Mouse (Mus musculus): ENCODE data around the gene Acvr1b. TPM values are rescaled to one million over a fixed set of nuclear protein-coding genes. Genes with fewer than 3 reads are reported as not detected.

Acvr1b gene
- polyA plus RNA-seq (2015; fragmentation: Nextera tagmentation; extraction: Ambion mirVana): 14.3 and 15.8 TPM in 2 replicates

- peak; percentile 86 for ATAC-seq
- 1% methylated on average over 38 of the region's 87 CpGs for WGBS
- Histone ChIP-seq H3K4me3 (peak within 1 kb of the TSS; percentile 95), H3K27ac (peak within 1 kb of the TSS; percentile 75), H3K36me3 (ENCODE audit: poor library complexity, severe bottlenecking) (no peaks in the 10 kb centered on the region), H3K4me1 (peaks cover 43% of the 10 kb centered on the region), H3K9ac (peak within 1 kb of the TSS; percentile 97), H3K9me3 (replicated peaks) (no peaks in the 10 kb centered on the region), H3K4me2 (peak within 1 kb of the TSS; percentile 89), H3K27me3 (peaks cover 10% of the 10 kb centered on the region)
Observed at GRCm38 (mm10) chr15:101173421-101174211, at the start of gene Acvr1b. TSS of gene Acvr1b (plus strand) at chr15:101174067.

- ATAC-seq: no peak
- Histone ChIP-seq H3K4me1 (peaks cover 9% of the 10 kb centered on the region), H3K9me3 (replicated peaks) (no peaks in the 10 kb centered on the region), H3K27ac (no peak overlapping the region), H3K4me2 (no peak overlapping the region), H3K4me3 (no peak overlapping the region), H3K27me3 (peaks cover 37% of the 10 kb centered on the region), H3K9ac (no peak overlapping the region), H3K36me3 (ENCODE audit: poor library complexity, severe bottlenecking) (no peaks in the 10 kb centered on the region)
- 87% methylated on average over 6 of the region's 6 CpGs for WGBS
Observed at GRCm38 (mm10) chr15:101125561-101125960, 48.3 kb upstream of the Acvr1b start.

- WGBS: 83% methylated on average over 12 of the region's 12 CpGs
- no peak overlapping the region for H3K4me3 ChIP-seq
- H3K27ac ChIP-seq: no peak overlapping the region
- H3K4me2 ChIP-seq: no peak overlapping the region
- H3K4me1 ChIP-seq: peaks cover 18% of the 10 kb centered on the region
- no peaks in the 10 kb centered on the region for H3K9me3 ChIP-seq (replicated peaks)
- ATAC-seq: no peak
- H3K9ac ChIP-seq: no peak overlapping the region
- H3K36me3 ChIP-seq (ENCODE audit: poor library complexity, severe bottlenecking): no peaks in the 10 kb centered on the region
- H3K27me3 ChIP-seq: peaks cover 49% of the 10 kb centered on the region
Observed at GRCm38 (mm10) chr15:101126876-101127544, 46.9 kb upstream of the Acvr1b start.

DNA sequence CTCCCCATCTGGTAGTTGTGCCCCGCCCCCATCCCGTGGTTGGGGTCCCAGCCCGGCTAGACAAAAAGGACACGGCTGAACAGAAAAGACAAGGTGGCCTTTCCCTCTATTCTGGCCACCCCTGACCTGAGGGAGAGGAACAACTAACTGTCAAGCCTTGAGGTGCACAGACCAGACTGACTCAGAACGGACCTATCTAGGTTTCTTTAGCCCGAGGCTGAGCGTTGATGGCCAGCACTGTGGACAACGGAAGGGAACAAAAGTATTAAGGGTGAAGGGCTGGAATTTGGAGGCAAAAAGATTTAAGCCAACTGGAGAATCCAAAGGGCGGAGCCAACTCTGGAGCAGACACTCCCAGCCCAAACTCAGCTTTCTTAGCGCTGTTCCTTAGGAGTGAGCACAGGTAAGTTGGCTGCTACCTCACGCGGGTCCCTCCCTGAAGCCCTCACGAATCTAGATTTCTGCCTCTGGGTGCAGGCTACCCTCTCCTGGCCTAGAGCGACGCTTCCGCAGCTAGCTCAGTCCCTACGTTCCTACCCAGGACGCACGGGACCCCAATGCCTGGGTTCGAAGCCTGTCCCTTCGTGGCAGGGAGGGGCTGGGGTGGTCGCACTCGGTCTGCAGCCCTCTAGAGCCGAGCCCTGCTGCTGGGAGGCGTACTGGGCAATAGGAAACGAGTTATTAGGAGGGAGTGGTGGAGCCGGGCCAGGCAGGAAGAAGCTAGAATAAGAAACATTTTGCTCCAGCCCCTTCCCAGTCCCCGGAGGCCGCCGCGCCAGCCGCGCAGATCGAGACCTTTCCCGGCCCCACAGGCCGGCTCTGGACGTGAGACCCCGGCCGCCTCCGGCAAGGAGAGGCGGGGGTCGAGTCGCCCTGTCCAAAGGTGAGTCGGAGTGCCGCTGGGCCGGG is 45.4 kb upstream of the Acvr1b start, which contains the start of gene Acvrl1:
Gene Acvrl1 (plus strand): TSS at position 342 of the 909 bp plus-strand sequence.
- H3K4me3 ChIP-seq: peak within 1 kb of the TSS; percentile 21; the same call in 1 of the 2 replicates
- H3K27me3 ChIP-seq: peaks cover 52% of the 10 kb centered on the region
- peaks cover 20% of the 10 kb centered on the region for H3K4me1 ChIP-seq
- H3K4me2 ChIP-seq: peak within 1 kb of the TSS; percentile 40
- H3K27ac ChIP-seq: no peak within 1 kb of the TSS
- H3K9ac ChIP-seq: peak within 1 kb of the TSS; percentile 45
- H3K9me3 ChIP-seq (replicated peaks): no peaks in the 10 kb centered on the region
- no peak for ATAC-seq
- 3% methylated on average over 46 of the region's 46 CpGs for WGBS
- no peaks in the 10 kb centered on the region for H3K36me3 ChIP-seq (ENCODE audit: poor library complexity, severe bottlenecking)

- H3K36me3 ChIP-seq (ENCODE audit: poor library complexity, severe bottlenecking): no peaks in the 10 kb centered on the region
- H3K27me3 ChIP-seq: peaks cover 52% of the 10 kb centered on the region
- WGBS: 37% methylated on average over 5 of the region's 5 CpGs
- H3K4me1 ChIP-seq: peaks cover 20% of the 10 kb centered on the region
- H3K27ac ChIP-seq: no peak overlapping the region
- ATAC-seq: no peak
- H3K4me3 ChIP-seq: no peak overlapping the region
- H3K9me3 ChIP-seq (replicated peaks): no peaks in the 10 kb centered on the region
- H3K9ac ChIP-seq: no peak overlapping the region
- H3K4me2 ChIP-seq: no peak overlapping the region
Observed at GRCm38 (mm10) chr15:101129412-101129811, 44.5 kb upstream of the Acvr1b start.

DNA sequence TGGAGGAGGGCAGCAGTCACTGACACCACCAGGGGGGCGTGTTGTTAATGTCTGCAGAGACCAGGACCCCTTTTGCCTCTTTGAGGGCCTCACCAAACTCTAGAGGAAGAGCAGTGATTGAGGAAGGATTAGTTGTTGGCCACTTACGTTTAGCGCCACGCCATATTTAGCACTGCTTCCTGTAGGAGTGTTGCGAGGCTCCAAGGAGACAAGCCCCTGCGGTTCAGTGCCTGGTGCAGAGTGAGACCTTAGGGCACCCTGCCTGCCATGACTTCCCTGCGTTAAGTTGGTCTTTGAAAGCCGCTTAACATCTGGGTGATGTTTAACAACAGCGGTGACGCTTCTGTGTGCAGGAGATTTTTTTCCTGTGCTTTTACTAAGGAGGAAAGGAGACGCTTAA is 42.4 kb upstream of the Acvr1b start:
- Histone ChIP-seq H3K4me1 (peaks cover 20% of the 10 kb centered on the region), H3K27me3 (peaks cover 52% of the 10 kb centered on the region), H3K9ac (no peak overlapping the region), H3K27ac (no peak overlapping the region), H3K9me3 (replicated peaks) (no peaks in the 10 kb centered on the region), H3K4me2 (no peak overlapping the region), H3K36me3 (ENCODE audit: poor library complexity, severe bottlenecking) (no peaks in the 10 kb centered on the region), H3K4me3 (no peak overlapping the region)
- no peak for ATAC-seq
- WGBS: 51% methylated on average over 11 of the region's 11 CpGs

- H3K4me2 ChIP-seq: no peak overlapping the region
- WGBS: 59% methylated on average over 6 of the region's 6 CpGs
- peaks cover 49% of the 10 kb centered on the region for H3K27me3 ChIP-seq
- H3K4me3 ChIP-seq: no peak overlapping the region
- H3K4me1 ChIP-seq: peaks cover 20% of the 10 kb centered on the region
- no peaks in the 10 kb centered on the region for H3K36me3 ChIP-seq (ENCODE audit: poor library complexity, severe bottlenecking)
- H3K27ac ChIP-seq: no peak overlapping the region
- no peaks in the 10 kb centered on the region for H3K9me3 ChIP-seq (replicated peaks)
- no peak for ATAC-seq
- no peak overlapping the region for H3K9ac ChIP-seq
Observed at GRCm38 (mm10) chr15:101132041-101132440, 41.8 kb upstream of the Acvr1b start.

- Histone ChIP-seq H3K4me1 (peaks cover 20% of the 10 kb centered on the region), H3K9me3 (replicated peaks) (no peaks in the 10 kb centered on the region), H3K4me3 (no peak overlapping the region), H3K9ac (no peak overlapping the region), H3K36me3 (ENCODE audit: poor library complexity, severe bottlenecking) (no peaks in the 10 kb centered on the region), H3K27ac (no peak overlapping the region), H3K4me2 (no peak overlapping the region), H3K27me3 (peaks cover 42% of the 10 kb centered on the region)
- ATAC-seq: no peak
- WGBS: 83% methylated on average over 6 of the region's 6 CpGs
Observed at GRCm38 (mm10) chr15:101132761-101133160, 41.1 kb upstream of the Acvr1b start.

- ATAC-seq: no peak
- Histone ChIP-seq H3K9me3 (replicated peaks) (no peaks in the 10 kb centered on the region), H3K9ac (no peak overlapping the region), H3K36me3 (ENCODE audit: poor library complexity, severe bottlenecking) (no peaks in the 10 kb centered on the region), H3K27me3 (peaks cover 29% of the 10 kb centered on the region), H3K4me3 (no peak overlapping the region), H3K27ac (no peak overlapping the region), H3K4me1 (peaks cover 12% of the 10 kb centered on the region), H3K4me2 (no peak overlapping the region)
- WGBS: 28% methylated on average over 15 of the region's 15 CpGs
Observed at GRCm38 (mm10) chr15:101133993-101134704, 39.7 kb upstream of the Acvr1b start.

DNA sequence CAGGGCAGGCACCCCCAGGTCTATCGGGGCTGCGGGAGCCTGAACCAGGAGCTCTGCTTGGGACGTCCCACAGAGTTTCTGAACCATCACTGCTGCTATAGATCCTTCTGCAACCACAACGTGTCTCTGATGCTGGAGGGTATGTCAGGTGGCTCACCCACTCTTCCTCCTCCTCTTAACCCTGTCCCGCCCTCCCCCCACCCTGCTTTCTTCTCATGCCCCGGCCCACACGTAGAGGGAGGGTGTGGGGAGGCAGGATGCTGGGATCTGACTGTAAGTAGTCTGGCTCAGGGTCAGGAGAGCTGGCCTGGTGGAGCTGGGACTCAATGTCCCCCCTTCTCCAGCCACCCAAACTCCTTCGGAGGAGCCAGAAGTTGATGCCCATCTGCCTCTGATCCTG is 38.5 kb upstream of the Acvr1b start:
- Histone ChIP-seq H3K4me3 (no peak overlapping the region), H3K4me2 (no peak overlapping the region), H3K9me3 (replicated peaks) (no peaks in the 10 kb centered on the region), H3K4me1 (peaks cover 25% of the 10 kb centered on the region), H3K27me3 (peaks cover 21% of the 10 kb centered on the region), H3K27ac (no peak overlapping the region), H3K9ac (no peak overlapping the region), H3K36me3 (ENCODE audit: poor library complexity, severe bottlenecking) (no peaks in the 10 kb centered on the region)
- ATAC-seq: no peak
- 69% methylated on average over 8 of the region's 8 CpGs for WGBS

- no peaks in the 10 kb centered on the region for H3K36me3 ChIP-seq (ENCODE audit: poor library complexity, severe bottlenecking)
- no peak overlapping the region for H3K27ac ChIP-seq
- no peaks in the 10 kb centered on the region for H3K9me3 ChIP-seq (replicated peaks)
- H3K27me3 ChIP-seq: peaks cover 8% of the 10 kb centered on the region; the same call in 1 of the 2 replicates
- WGBS: 82% methylated on average over 11 of the region's 11 CpGs
- no peak overlapping the region for H3K4me3 ChIP-seq
- H3K4me1 ChIP-seq: peaks cover 20% of the 10 kb centered on the region
- ATAC-seq: no peak
- H3K9ac ChIP-seq: no peak overlapping the region
- no peak overlapping the region for H3K4me2 ChIP-seq
Observed at GRCm38 (mm10) chr15:101137455-101137854, 36.4 kb upstream of the Acvr1b start.
